Mouse (Mus musculus) heart, adult 18-20 months (tissue): ENCODE measurements at regions not wholly inside any gene's neighbourhood (a gene's known extent, or its start where the extent isn't known, plus 50 kb on each side); places are given as distances from the start of the nearest gene placed in this dataset.

Experiments
- DNase-seq, 2 experiments: peaks; one replicate each; pipeline ENCODE4 v3.0.0; 2021 to 2022; ENCODE audit warnings: mixed read lengths in 1 of 2

DNA sequence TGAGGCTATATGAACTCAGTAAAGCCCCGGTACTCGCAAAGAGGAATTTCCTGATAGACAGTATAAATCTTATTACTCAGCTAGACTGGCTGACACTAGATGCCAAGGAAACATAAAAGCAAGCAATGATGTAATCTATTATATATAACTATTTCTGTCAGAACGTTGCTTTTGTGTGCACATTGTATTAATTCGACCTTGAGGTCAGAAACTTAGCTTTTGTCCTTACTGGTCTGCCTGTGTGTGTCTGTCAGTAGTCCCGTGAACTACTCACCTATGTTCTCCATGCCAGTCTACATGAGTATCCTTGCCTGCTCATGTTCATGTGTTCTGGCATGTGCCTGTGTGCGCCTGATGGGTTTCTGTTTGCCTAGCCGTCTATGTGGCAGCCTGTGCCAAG, 70.5 kb downstream of the Tmx1 start:
- no peak for DNase-seq

DNA sequence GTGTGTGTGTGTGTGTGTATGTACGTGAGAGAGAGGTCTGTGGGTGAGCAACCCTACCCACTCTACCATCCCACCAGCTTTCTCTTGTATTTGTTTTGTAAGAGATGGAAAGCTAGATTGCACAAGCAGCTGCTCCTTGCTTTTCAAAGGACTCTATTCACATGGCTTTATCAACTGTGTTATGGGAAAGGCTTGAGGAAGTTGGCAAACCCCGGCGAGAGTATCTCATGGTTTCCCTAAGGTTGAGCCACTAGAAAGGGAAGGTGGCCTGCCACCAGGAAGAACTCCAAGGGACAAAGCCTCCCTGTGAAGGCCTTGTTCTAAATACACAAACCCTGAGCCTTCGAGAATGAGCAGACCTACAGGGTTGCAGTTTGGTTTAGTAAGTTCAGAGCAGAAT, 71.8 kb downstream of the Tmx1 start:
- no peak for DNase-seq

GRCm38 (mm10) chr12:70531661-70532060, 78.8 kb downstream of the Tmx1 start:
- DNase-seq = no peak

GRCm38 (mm10) chr12:70532225-70532624, 79.3 kb downstream of the Tmx1 start:
- DNase-seq = no peak

DNA sequence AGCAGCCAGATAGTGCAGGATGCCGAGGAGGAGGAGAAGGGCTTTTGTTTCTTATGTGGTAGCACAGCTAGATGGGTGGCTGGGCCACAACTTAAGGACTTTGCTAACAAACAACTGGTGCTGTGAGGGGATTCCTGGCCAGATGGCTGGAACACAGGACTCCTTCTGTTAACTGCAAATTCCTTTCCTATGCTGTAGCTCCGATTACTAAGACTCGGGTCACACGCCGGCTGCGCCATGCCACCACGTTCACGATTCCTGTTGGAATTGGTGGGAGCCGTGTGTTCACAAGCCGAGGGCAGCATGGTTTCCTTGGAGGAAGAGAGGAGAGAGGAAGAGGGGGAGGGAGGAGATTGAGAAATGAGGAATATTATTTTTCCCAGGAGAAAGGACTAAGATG, 79.9 kb downstream of the Tmx1 start:
- peak; percentile 36 to 45 for DNase-seq

- DNase-seq = peak; percentile 39
These were observed 80.6 kb downstream of the Tmx1 start for GRCm38 (mm10) chr12:70533375-70533935.

DNA sequence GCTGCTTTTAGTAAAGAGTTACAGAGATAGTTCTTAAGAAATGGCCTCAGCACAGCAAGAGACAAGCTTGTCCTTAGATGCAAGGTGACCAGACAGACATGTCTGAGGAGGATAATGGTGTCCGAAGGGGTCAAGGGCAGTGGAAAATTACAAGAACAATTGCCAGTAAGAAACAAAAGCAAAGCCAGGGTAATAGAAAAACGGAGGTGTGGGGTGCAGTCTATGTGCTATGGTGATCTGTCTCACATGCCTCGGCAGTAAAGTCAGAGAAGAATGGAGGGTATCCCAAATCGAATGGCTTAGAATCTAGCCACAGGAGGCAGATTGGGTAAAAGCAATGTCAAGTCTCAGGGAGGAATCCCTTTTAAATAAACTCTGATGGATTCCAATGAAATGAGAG, 86.2 kb downstream of the Tmx1 start:
- DNase-seq = no peak

- no peak for DNase-seq
These were observed 87.0 kb downstream of the Tmx1 start for GRCm38 (mm10) chr12:70539856-70540255.

DNA sequence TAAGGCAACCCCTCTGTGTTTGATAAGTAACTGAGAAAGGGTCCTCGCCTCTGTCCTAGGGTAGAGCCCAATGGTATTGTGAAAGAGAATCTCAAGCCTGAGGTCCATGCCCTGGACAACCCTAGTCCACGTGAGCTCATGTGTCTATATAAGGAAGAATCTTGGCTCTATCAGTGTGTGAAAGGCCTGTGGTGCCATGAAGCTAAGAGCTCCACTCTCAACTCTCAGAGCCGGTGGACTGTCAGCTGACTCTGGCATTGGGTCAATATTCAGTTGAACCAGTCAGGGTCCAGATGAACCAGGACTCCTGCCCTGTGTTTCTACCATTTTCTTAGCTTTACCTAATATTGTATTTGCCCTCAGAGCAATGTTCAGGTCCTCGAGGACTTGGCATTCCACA, 88.5 kb downstream of the Tmx1 start:
- DNase-seq = no peak

- DNase-seq = no peak
These were observed 90.4 kb downstream of the Tmx1 start for GRCm38 (mm10) chr12:70543299-70543698.

- DNase-seq = no peak
These were observed 91.4 kb downstream of the Tmx1 start for GRCm38 (mm10) chr12:70544326-70544725.

GRCm38 (mm10) chr12:70544850-70545510, 92.1 kb downstream of the Tmx1 start:
- peak; percentile 68 to 85 for DNase-seq

DNA sequence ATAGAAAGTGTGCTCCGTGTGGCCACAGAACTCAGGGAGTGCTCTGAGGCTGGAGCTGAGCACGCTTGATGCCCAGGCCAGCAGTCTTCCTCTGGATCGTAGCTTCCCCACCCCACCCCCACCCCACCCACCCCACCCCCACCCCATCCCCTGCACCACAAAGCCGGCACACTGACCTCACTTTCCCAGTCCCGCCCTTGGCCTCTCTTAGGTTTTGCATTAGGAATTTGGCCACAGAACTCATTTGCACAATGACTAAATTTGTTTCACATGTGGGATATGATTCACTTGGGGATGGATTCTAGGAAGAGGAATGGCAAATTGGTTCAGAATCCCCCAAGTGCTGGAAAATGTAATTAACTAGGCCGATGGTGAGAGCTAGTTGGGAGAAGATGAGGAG, 94.3 kb downstream of the Tmx1 start:
- peak; percentile 42 to 68 for DNase-seq

DNA sequence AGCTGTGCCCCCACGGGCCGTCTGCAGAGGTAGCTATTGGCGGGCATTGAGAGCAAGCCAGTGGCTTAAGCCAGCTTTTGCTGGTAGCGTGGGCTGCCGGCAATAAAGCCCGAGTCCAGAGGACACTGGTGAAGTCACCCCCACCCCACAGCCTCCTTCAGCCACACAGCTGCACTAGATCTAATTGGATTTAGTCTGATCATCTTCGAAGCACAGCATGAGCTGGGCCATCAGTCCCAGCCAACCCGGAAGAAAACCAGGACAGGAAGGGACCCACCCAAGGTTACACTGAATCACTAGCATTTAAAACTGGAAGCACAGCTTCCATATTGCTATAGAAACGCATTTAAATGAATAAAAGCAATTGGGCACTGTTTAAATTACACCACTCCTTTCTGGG, 96.4 kb downstream of the Tmx1 start:
- DNase-seq = no peak

DNA sequence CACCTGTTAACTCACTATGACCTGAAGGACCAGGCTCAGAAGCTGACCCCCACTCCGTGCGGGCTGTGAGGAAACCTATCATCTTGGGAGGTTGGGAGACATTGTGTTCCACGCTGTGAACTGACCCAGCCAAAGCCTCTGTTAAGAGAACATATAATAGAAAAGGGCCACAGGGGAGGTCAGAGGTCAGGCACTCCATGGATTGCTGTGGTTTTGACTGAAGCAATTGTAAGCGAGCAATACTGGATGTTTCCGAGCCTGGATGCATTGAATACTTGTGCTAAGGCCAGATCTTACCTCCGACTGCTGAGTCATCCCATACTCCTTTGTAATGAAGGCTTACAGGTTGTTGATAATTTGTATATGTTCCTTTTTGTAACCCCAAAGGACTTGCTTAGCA, 101.0 kb downstream of the Tmx1 start:
- no peak for DNase-seq

DNA sequence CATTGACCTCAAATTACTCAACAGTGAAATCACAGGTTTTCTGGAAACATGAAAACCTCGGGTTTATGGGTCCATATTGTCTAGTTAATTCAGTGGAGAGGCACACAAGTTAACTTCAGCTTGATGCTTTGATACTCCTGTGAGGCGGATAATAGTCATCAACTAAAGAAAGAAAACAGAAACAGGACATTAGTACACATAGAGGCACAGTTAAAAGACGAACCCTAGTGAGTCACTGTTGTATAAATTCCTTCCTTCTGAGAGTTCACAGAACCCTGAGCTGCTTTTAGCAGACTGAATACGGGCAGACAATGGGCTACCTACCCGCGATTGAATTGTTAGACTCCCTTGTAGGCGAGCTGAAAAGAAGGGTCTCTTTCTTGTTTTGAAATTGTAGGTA, 101.7 kb downstream of the Tmx1 start:
- DNase-seq = no peak

DNA sequence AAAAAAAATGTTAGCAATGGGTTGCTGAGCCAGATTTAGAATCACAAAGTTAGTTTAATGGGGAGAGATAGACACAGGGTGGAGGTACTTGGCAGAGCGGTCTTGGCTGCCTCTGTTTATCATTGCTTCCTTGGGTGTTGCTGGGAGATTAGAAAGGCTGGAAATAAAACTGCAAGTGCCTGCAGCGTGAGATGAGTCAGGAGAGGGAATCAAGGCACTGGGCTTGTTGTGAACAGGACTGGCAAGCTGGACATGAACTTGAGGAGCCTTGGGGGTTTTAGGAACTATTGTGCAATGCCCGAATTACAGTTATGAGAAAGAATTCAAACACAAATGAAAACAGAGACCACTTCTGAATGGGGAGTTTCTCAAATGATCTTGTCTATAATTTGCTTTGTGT, 102.8 kb downstream of the Tmx1 start:
- DNase-seq = peak; percentile 77 to 92

GRCm38 (mm10) chr12:70556820-70557219, 103.9 kb downstream of the Tmx1 start:
- DNase-seq = peak in 1 of 2 experiments; percentile 26

- no peak for DNase-seq
These were observed 110.6 kb downstream of the Tmx1 start for GRCm38 (mm10) chr12:70563446-70563845.

GRCm38 (mm10) chr12:70575665-70576064, 122.8 kb downstream of the Tmx1 start:
- DNase-seq = no peak

DNA sequence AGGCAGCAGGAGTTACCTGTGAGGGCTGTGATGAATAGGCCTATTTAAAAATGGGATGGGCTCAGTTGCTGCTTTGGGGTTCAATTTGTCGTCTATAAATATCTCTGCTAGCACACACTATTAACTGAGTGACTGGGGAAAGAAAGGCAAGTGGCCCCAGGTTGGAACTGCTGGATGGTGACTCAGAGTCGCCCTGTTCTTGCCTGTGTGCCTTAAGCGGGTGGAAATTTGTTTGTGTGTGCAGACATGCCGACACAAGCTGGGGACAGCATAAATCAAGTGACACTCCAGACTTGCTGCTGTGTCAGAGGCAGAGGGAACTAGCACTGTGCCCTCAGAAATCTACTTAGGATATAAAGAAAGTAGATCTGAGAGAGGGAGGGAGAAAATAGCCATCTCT, 124.9 kb downstream of the Tmx1 start:
- no peak for DNase-seq

- DNase-seq = peak; percentile 61 to 72
These were observed 126.5 kb downstream of the Tmx1 start for GRCm38 (mm10) chr12:70579328-70579905.

DNA sequence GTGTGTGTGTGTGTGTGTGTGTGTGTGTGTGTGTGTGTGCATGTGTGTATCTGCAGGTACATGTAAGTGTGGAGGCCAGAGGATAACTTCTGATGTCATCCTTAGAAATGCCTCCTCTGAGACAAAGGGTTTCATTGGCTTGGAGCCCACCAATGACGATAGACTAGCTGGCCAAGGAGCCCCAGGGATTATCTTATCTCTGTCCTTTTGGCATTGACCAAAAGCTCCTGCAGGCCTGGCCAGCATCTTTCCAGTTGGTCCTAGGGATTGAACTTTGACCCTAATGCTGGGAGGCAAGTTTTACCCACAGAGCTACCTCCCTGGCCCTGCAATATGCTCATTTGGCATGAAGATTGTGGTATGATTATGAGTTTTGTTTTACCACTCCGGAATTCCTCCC, 133.3 kb downstream of the Tmx1 start:
- DNase-seq = peak in 1 of 2 experiments; percentile 55

DNA sequence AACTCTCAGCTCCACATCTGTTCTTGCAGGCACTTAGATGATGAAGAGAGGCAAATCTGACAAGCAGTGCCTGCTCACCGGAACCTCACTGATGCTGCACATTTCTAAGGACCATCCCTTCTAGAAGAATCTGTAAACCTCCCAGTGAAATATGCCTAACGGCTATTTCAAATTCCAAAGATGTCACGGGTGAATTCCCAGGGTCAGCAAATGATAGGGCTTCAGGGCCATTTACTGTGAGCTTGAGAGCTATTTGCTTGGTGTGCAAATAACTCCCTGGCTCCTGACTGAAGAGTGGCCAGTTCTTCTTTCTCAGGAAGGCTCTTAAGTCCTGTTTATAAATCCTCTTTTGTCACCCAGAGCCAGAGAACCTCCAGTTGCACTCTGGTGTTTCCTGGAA, 135.3 kb downstream of the Tmx1 start:
- no peak for DNase-seq
